Mouse (Mus musculus) 3134 (cell line): ENCODE measurements around the gene Gsn.

Experiments used
- DNase-seq: peaks from one replicate; pipeline ENCODE4 v3.0.0-alpha.2; 2011; ENCODE audit warnings: low spot score; ENCODE audit not compliant: insufficient read length; ENCODE audit errors: extremely low read depth

Gene Gsn

GRCm38 (mm10) chr2:35255885-35256833, at the start of gene Gsn:
Gsn (plus strand) TSS chr2:35256380.
- peak; percentile 94 for DNase-seq

- DNase-seq: no peak
Observed at GRCm38 (mm10) chr2:35206761-35207160, 49.4 kb upstream of the Gsn start.

GRCm38 (mm10) chr2:35208054-35208453, 48.1 kb upstream of the Gsn start:
- no peak for DNase-seq

- no peak for DNase-seq
Observed at GRCm38 (mm10) chr2:35208931-35209665, 47.1 kb upstream of the Gsn start.

- no peak for DNase-seq
Observed at GRCm38 (mm10) chr2:35211681-35212080, 44.5 kb upstream of the Gsn start.

- no peak for DNase-seq
Observed at GRCm38 (mm10) chr2:35213345-35213910, 42.8 kb upstream of the Gsn start.

- DNase-seq: peak; percentile 67
Observed at GRCm38 (mm10) chr2:35214881-35215358, 41.3 kb upstream of the Gsn start.

- no peak for DNase-seq
Observed at GRCm38 (mm10) chr2:35215363-35215762, 40.8 kb upstream of the Gsn start.

- DNase-seq: peak; percentile 57
Observed at GRCm38 (mm10) chr2:35216701-35217100, 39.5 kb upstream of the Gsn start.

- no peak for DNase-seq
Observed at GRCm38 (mm10) chr2:35218736-35219135, 37.4 kb upstream of the Gsn start.

- no peak for DNase-seq
Observed at GRCm38 (mm10) chr2:35222822-35223391, 33.3 kb upstream of the Gsn start.

- DNase-seq: no peak
Observed at GRCm38 (mm10) chr2:35224285-35224684, 31.9 kb upstream of the Gsn start.

GRCm38 (mm10) chr2:35228145-35228544, 28.0 kb upstream of the Gsn start:
- DNase-seq: no peak

GRCm38 (mm10) chr2:35230215-35230614, 26.0 kb upstream of the Gsn start:
- peak; percentile 55 for DNase-seq

- DNase-seq: peak; percentile 27
Observed at GRCm38 (mm10) chr2:35231871-35232270, 24.3 kb upstream of the Gsn start.

GRCm38 (mm10) chr2:35232595-35233445, 23.4 kb upstream of the Gsn start:
- DNase-seq: no peak

- DNase-seq: no peak
Observed at GRCm38 (mm10) chr2:35233898-35234297, 22.3 kb upstream of the Gsn start.

GRCm38 (mm10) chr2:35235021-35235420, 21.2 kb upstream of the Gsn start:
- DNase-seq: no peak

GRCm38 (mm10) chr2:35244241-35244640, 11.9 kb upstream of the Gsn start:
- no peak for DNase-seq

- DNase-seq: no peak
Observed at GRCm38 (mm10) chr2:35247763-35248162, 8.4 kb upstream of the Gsn start.
